ENCODE assay signal across 8 mouse cellular contexts in the genomic region with DNA sequence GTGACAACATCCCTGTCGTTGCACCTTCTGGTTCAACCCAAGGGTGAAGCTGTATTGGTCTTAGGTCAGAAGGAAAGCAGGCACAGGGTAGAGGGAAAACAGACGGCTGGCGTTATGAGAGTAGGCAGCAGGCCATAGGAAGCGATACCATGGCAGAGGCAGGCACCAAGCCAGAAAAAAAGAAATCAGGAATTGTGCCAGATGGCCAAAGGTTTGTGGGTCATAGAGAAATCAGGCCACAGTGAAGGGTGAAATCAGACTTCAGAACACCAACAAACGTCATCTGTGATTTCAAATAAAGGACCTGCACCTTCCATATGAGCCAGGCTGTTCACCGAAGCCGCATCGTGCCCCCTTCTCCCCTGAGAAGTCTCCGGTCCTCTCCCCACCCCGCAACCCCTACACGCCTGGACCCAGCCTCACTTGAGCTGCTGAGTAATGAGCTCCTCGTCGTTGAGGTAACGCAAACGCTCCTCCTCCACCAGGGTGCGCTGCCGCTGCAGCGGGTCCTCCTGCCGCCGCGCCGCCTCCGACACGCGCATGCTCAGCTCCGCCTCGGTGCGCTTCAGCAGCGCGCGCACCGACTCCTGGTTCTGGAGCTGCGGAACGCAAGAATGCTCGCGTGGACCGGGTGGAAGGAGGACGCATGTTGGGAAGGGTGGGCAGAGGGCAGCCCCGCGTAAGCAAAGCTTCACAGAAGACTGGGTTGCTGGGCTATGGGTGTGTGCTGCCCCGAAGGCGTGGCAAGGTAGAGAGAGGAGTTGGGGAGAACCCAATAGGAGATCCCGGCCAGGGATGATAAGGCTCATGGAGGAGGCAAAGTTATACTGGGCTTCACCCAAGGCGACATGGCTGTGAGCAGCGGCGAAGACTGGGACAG. TPM values are rescaled to one million over a fixed set of nuclear protein-coding genes. Genes with fewer than 3 reads are reported as not detected.
DNase-seq lines count a peak whose midpoint lies in the region; ATAC-seq and TF ChIP-seq lines count a peak whose summit lies in the region.

No protein-coding gene starts in this region.

- TF ChIP-seq CTCF in kidney, postnatal 0 days (IDR thresholded peaks at IDR 0.05; ENCODE audit: low read depth) = peak; percentile 98
- peak; percentile 97 for TF ChIP-seq CTCF in liver, adult 2 months (IDR thresholded peaks at IDR 0.05; ENCODE audit: low read depth, low read length)

- no peak overlapping the region for H3K27ac ChIP-seq in heart, embryonic 12.5 days (ENCODE audit: poor library complexity, severe bottlenecking)
- no peak overlapping the region for H3K27ac ChIP-seq in kidney, postnatal 0 days
- H3K27ac ChIP-seq in liver, adult 2 months (replicated peaks; ENCODE audit: insufficient read depth, low read depth, low read length) = no peak overlapping the region

- peaks cover 22% of the 10 kb centered on the region for H3K4me1 ChIP-seq in erythroblast, embryonic 14.5 days (ENCODE audit: control insufficient read depth)
- peaks cover 40% of the 10 kb centered on the region for H3K4me1 ChIP-seq in heart, embryonic 12.5 days (replicated peaks)
- peaks cover 12% of the 10 kb centered on the region for H3K4me1 ChIP-seq in kidney, postnatal 0 days (replicated peaks; ENCODE audit: insufficient read depth, low read length)
- peaks cover 10% of the 10 kb centered on the region for H3K4me1 ChIP-seq in liver, adult 2 months (ENCODE audit: control insufficient read depth, insufficient read depth, low read length)

- 6% methylated on average over 46 of the region's 46 CpGs for WGBS in heart, embryonic 12.5 days
- WGBS in kidney, postnatal 0 days = 7% methylated on average over 46 of the region's 46 CpGs
- 3% methylated on average over 46 of the region's 46 CpGs for WGBS in liver, adult 2 months

- peak overlapping the region; percentile 70 for H3K9ac ChIP-seq in heart, embryonic 12.5 days
- no peak overlapping the region for H3K9ac ChIP-seq in kidney, postnatal 0 days (ENCODE audit: low read depth, low read length)
- H3K9ac ChIP-seq in liver, adult 2 months (ENCODE audit: low read depth, low read length) = peak overlapping the region; percentile 42; the same call in 1 of the 2 replicates

- peak overlapping the region; percentile 94 for H3K4me2 ChIP-seq in heart, embryonic 12.5 days
- peak overlapping the region; percentile 72 for H3K4me2 ChIP-seq in kidney, postnatal 0 days (ENCODE audit: low read length)
- peak overlapping the region; percentile 100 for H3K4me2 ChIP-seq in myocyte (ENCODE audit: low read depth)

- TF ChIP-seq POLR2A in liver, adult 2 months (IDR thresholded peaks at IDR 0.05; ENCODE audit: extremely low read depth, insufficient read depth, low read length) = no peak
- TF ChIP-seq POLR2A in myocyte (IDR thresholded peaks at IDR 0.05; ENCODE audit: insufficient read length, low read depth) = no peak

- no peaks in the 10 kb centered on the region for H3K79me2 ChIP-seq in liver, adult 2 months (ENCODE audit: control insufficient read depth, insufficient read depth, low read length)
- no peaks in the 10 kb centered on the region for H3K79me2 ChIP-seq in myocyte (ENCODE audit: control insufficient read depth, insufficient read depth)

- peak overlapping the region; percentile 65 for H3K4me3 ChIP-seq in erythroblast, embryonic 14.5 days (replicated peaks)
- peak overlapping the region; percentile 54 for H3K4me3 ChIP-seq in heart, embryonic 12.5 days
- peak overlapping the region; percentile 33 for H3K4me3 ChIP-seq in kidney, postnatal 0 days (replicated peaks; ENCODE audit: low read depth, low read length)
- peak overlapping the region; percentile 57 for H3K4me3 ChIP-seq in liver, adult 2 months (ENCODE audit: insufficient read depth, low read depth, low read length)
- H3K4me3 ChIP-seq in myocyte = no peak overlapping the region

- H3K9me3 ChIP-seq in erythroblast, embryonic 14.5 days (ENCODE audit: control insufficient read depth, low read length) = peaks cover 8% of the 10 kb centered on the region; the same call in 1 of the 2 replicates
- H3K9me3 ChIP-seq in heart, embryonic 12.5 days (replicated peaks) = no peaks in the 10 kb centered on the region
- H3K9me3 ChIP-seq in kidney, postnatal 0 days (replicated peaks; ENCODE audit: low read length) = no peaks in the 10 kb centered on the region

- no peak overlapping the region for H3ac ChIP-seq in myocyte (ENCODE audit: control insufficient read depth, insufficient read length)

- peak; percentile 96 for DNase-seq in CD4-positive, CD25-positive, alpha-beta regulatory T cell, adult 2 months (ENCODE audit: low read depth, low spot score)
- peak; percentile 74 for DNase-seq in brain, embryonic 18.5 days (ENCODE audit: low read depth, low spot score)
- peak; percentile 90 for DNase-seq in kidney, postnatal 0 days (ENCODE audit: low spot score)
- DNase-seq in liver, adult 2 months (ENCODE audit: extremely low read depth, low read depth, low spot score) = peak; percentile 75
- peak; percentile 79 to 94 for DNase-seq in spleen, postnatal 4 days (ENCODE audit: low spot score in 2 of 2)

- ATAC-seq in heart, embryonic 12.5 days (ENCODE audit: insufficient number of reproducible peaks, low FRiP score) = peak; percentile 45; the same call in 1 of the 2 replicates
- peak; percentile 57 for ATAC-seq in kidney, postnatal 0 days (replicated peaks; ENCODE audit: low FRiP score, low read depth)

- no peaks in the 10 kb centered on the region for H3K36me3 ChIP-seq in erythroblast, embryonic 14.5 days (ENCODE audit: control insufficient read depth)
- H3K36me3 ChIP-seq in heart, embryonic 12.5 days = no peaks in the 10 kb centered on the region
- no peaks in the 10 kb centered on the region for H3K36me3 ChIP-seq in kidney, postnatal 0 days (ENCODE audit: insufficient read depth, low read length)
- no peaks in the 10 kb centered on the region for H3K36me3 ChIP-seq in liver, adult 2 months (ENCODE audit: control insufficient read depth, insufficient read depth, low read length)
- H3K36me3 ChIP-seq in myocyte (ENCODE audit: control insufficient read depth, insufficient read depth) = no peaks in the 10 kb centered on the region

- peaks cover 83% of the 10 kb centered on the region for H3K27me3 ChIP-seq in erythroblast, embryonic 14.5 days (ENCODE audit: control insufficient read depth)
- peaks cover 93% of the 10 kb centered on the region for H3K27me3 ChIP-seq in heart, embryonic 12.5 days (replicated peaks)
- H3K27me3 ChIP-seq in kidney, postnatal 0 days (ENCODE audit: insufficient read depth, low read length) = peaks cover 46% of the 10 kb centered on the region
- H3K27me3 ChIP-seq in liver, adult 2 months (ENCODE audit: control insufficient read depth, insufficient read depth, low read length) = peaks cover 12% of the 10 kb centered on the region
- peaks cover 71% of the 10 kb centered on the region for H3K27me3 ChIP-seq in myocyte (ENCODE audit: control insufficient read depth, insufficient read depth, insufficient read length)

TF ChIP-seq in myocyte, 11 proteins besides CTCF, POLR2A, EP300 and RAD21:
- TF ChIP-seq MAX (IDR thresholded peaks at IDR 0.05; ENCODE audit: low read depth) (no peak), MYOD1 (IDR thresholded peaks at IDR 0.05; ENCODE audit: control insufficient read depth in 1 of 3, insufficient read length in 2 of 3, low read depth in 2 of 3) (peak in 1 of 3 experiments; percentile 42), MYOG (IDR thresholded peaks at IDR 0.05; ENCODE audit: control insufficient read depth in 1 of 3, insufficient read depth in 1 of 3, insufficient read length in 2 of 3, low read depth in 2 of 3) (no peak)

RNA-seq across cellular contexts. Expression of gene 4933428G20Rik, which starts 31.5 kb away (rescaled TPM):
- polyA plus RNA-seq in erythroblast, embryonic 14.5 days (2012) = not detected in 2 replicates
- polyA plus RNA-seq in heart, embryonic 12.5 days (2016; fragmentation: Nextera tagmentation; extraction: Ambion mirVana) = 0.90 and 1.00 TPM in 2 replicates
- polyA plus RNA-seq in kidney, postnatal 0 days (2015; fragmentation: Nextera tagmentation; extraction: Ambion mirVana) = 0.08 and 0.28 TPM in 2 replicates
- total RNA-seq in liver, adult 2 months (2014; rRNA removed) = not detected in 2 replicates
- not detected in 2 replicates for polyA plus RNA-seq in liver, adult 2 months (2012; rRNA removed)
- 1.0 TPM for polyA plus RNA-seq in myocyte (2012; fragmentation: generic; extraction: Trizol)

RNA-seq across cellular contexts. Expression of gene Srcin1, which starts 44.4 kb away (rescaled TPM):
- not detected in 2 replicates for polyA plus RNA-seq in erythroblast, embryonic 14.5 days (2012)
- polyA plus RNA-seq in heart, embryonic 12.5 days (2016; fragmentation: Nextera tagmentation; extraction: Ambion mirVana) = 0.09 TPM in 1 of 2 replicates, not detected in the other
- 0.59 and 0.70 TPM in 2 replicates for polyA plus RNA-seq in kidney, postnatal 0 days (2015; fragmentation: Nextera tagmentation; extraction: Ambion mirVana)
- under 0.01 and 0.20 TPM in 2 replicates for total RNA-seq in liver, adult 2 months (2014; rRNA removed)
- 0.06 and 0.12 TPM in 2 replicates for polyA plus RNA-seq in liver, adult 2 months (2012; rRNA removed)
- polyA plus RNA-seq in myocyte (2012; fragmentation: generic; extraction: Trizol) = not detected
